Mouse (Mus musculus): ENCODE measurements around the gene Dvl2.
"Not testable (repeated sequence)": the region's sequence is repeated elsewhere in the genome, so short reads cannot be mapped to it uniquely, and the experiment has no call there.

The Dvl2 gene

GRCm38 (mm10) chr11:70010033-70010432 is 9.6 kb downstream of the Dvl2 start:
- DNase-seq (ENCODE audit: low spot score in 2 of 2): no peak

- DNase-seq (ENCODE audit: low spot score in 2 of 2): no peak
Observed at GRCm38 (mm10) chr11:70010548-70010947, 10.2 kb downstream of the Dvl2 start.

- DNase-seq (ENCODE audit: low spot score in 2 of 2): no peak
Observed at GRCm38 (mm10) chr11:70010961-70011360, 10.6 kb downstream of the Dvl2 start.

- DNase-seq (ENCODE audit: low spot score in 2 of 2): no peak
Observed at GRCm38 (mm10) chr11:70012931-70013330, 12.5 kb downstream of the Dvl2 start.

- DNase-seq (ENCODE audit: low spot score in 2 of 2): no peak
Observed at GRCm38 (mm10) chr11:70013408-70013807, 13.0 kb downstream of the Dvl2 start.

GRCm38 (mm10) chr11:70014051-70014450 is 13.7 kb downstream of the Dvl2 start:
- DNase-seq (ENCODE audit: low spot score in 2 of 2): no peak

- peak; percentile 85 to 88 for DNase-seq (ENCODE audit: low spot score in 2 of 2)
Observed at GRCm38 (mm10) chr11:70014880-70015558, 14.6 kb downstream of the Dvl2 start, which contains the start of gene Acadvl. Acadvl (minus strand) TSS chr11:70015411.

- DNase-seq (ENCODE audit: low spot score in 2 of 2): no peak
Observed at GRCm38 (mm10) chr11:70015677-70016076, 15.3 kb downstream of the Dvl2 start.

GRCm38 (mm10) chr11:70016177-70016576 is 15.8 kb downstream of the Dvl2 start:
- not testable (repeated sequence) for DNase-seq (ENCODE audit: low spot score in 2 of 2)

- no peak for DNase-seq (ENCODE audit: low spot score in 2 of 2)
Observed at GRCm38 (mm10) chr11:70016669-70017068, 16.3 kb downstream of the Dvl2 start, which contains the start of gene Dlg4. Dlg4 (plus strand) TSS chr11:70016942.

GRCm38 (mm10) chr11:70017199-70017767 is 16.9 kb downstream of the Dvl2 start:
- DNase-seq (ENCODE audit: low spot score in 2 of 2): no peak

GRCm38 (mm10) chr11:70018131-70018990 is 18.0 kb downstream of the Dvl2 start:
- peak; percentile 61 to 75 for DNase-seq (ENCODE audit: low spot score in 2 of 2)

- DNase-seq (ENCODE audit: low spot score in 2 of 2): no peak
Observed at GRCm38 (mm10) chr11:70019495-70020021, 19.2 kb downstream of the Dvl2 start.

- no peak for DNase-seq (ENCODE audit: low spot score in 2 of 2)
Observed at GRCm38 (mm10) chr11:70020022-70020631, 19.7 kb downstream of the Dvl2 start.

- peak; percentile 70 to 85 for DNase-seq (ENCODE audit: low spot score in 2 of 2)
Observed at GRCm38 (mm10) chr11:70020731-70021263, 20.4 kb downstream of the Dvl2 start.

GRCm38 (mm10) chr11:70021264-70022132 is 21.1 kb downstream of the Dvl2 start:
- DNase-seq (ENCODE audit: low spot score in 2 of 2): peak; percentile 96

- DNase-seq (ENCODE audit: low spot score in 2 of 2): no peak
Observed at GRCm38 (mm10) chr11:70023481-70024150, 23.2 kb downstream of the Dvl2 start.

GRCm38 (mm10) chr11:70024151-70024514 is 23.7 kb downstream of the Dvl2 start:
- no peak for DNase-seq (ENCODE audit: low spot score in 2 of 2)

GRCm38 (mm10) chr11:70026689-70027088 is 26.3 kb downstream of the Dvl2 start:
- no peak for DNase-seq (ENCODE audit: low spot score in 2 of 2)

- peak; percentile 46 to 52 for DNase-seq (ENCODE audit: low spot score in 2 of 2)
Observed at GRCm38 (mm10) chr11:70027397-70027796, 27.0 kb downstream of the Dvl2 start.

Measured in frontal cortex, postnatal 36 days (tissue).